Mouse (Mus musculus): ENCODE results near the gene Mast4. TPM values are rescaled to one million over a fixed set of nuclear protein-coding genes. Genes with fewer than 3 reads are reported as not detected.

Mast4 gene
- total and polyA plus RNA-seq, 3 experiments: 2.7 to 7.0 TPM; not detected in 1

DNA sequence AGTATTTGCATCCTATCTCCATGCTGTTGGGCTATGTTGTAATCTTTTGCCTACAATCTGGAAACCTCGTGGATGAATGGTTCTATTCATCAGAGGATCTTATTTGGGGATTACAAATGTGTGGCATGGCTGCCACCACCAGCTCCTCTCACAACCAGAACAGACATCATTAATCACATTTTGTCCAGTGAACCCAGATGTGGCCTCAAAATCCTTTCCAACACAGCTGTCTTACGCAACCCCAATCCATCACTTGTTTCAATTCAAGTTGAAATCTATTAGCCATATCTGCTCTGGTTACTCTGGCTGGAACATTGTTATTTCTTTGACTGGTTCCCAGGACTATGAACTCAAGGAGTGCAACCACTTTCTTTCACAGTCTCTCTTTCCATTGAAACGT is 20.4 kb upstream of the Mast4 start:
- no peak overlapping the region for H3K27ac ChIP-seq (ENCODE audit: control insufficient read depth, low read depth, low read length)
- H3K9me3 ChIP-seq (replicated peaks; ENCODE audit: insufficient read depth, low read length): no peaks in the 10 kb centered on the region
- H3K27me3 ChIP-seq (ENCODE audit: control insufficient read depth in 1 of 2, insufficient read depth in 2 of 2, low read length in 2 of 2): no peaks in the 10 kb centered on the region
- no peak overlapping the region for H3K4me3 ChIP-seq (ENCODE audit: control insufficient read depth in 1 of 2, insufficient read depth in 1 of 2, low read depth in 2 of 2, low read length in 2 of 2)
- no peaks in the 10 kb centered on the region for H3K79me2 ChIP-seq (ENCODE audit: control insufficient read depth, insufficient read depth, low read length, poor library complexity)
- no peak overlapping the region for H3K9ac ChIP-seq (ENCODE audit: control insufficient read depth, low read depth, low read length, poor library complexity, severe bottlenecking)
- no peak for DNase-seq (ENCODE audit: low read depth, low spot score)
- no peaks in the 10 kb centered on the region for H3K36me3 ChIP-seq (ENCODE audit: control insufficient read depth in 1 of 2, insufficient read depth in 2 of 2, low read length in 2 of 2)
- TF ChIP-seq GABPA (IDR thresholded peaks at IDR 0.05; ENCODE audit: low read depth, low read length) (no peak), UBTF (IDR thresholded peaks at IDR 0.05; ENCODE audit: borderline replicate concordance, insufficient read depth, low read depth, low read length) (no peak), USF1 (IDR thresholded peaks at IDR 0.05; ENCODE audit: low read depth, low read length) (no peak), NELFE (IDR thresholded peaks at IDR 0.05; ENCODE audit: low read depth, low read length) (no peak), CHD1 (IDR thresholded peaks at IDR 0.05; ENCODE audit: low read depth, low read length) (no peak), RCOR1 (IDR thresholded peaks at IDR 0.05; ENCODE audit: low read depth, low read length) (no peak), MAZ (IDR thresholded peaks at IDR 0.05; ENCODE audit: low read depth, low read length) (no peak), MEF2A (IDR thresholded peaks at IDR 0.05; ENCODE audit: extremely low read depth, insufficient replicate concordance, low read depth, low read length, poor library complexity, severe bottlenecking) (no peak), MAX (IDR thresholded peaks at IDR 0.05; ENCODE audit: low read length) (no peak), MYB (IDR thresholded peaks at IDR 0.05; ENCODE audit: low read depth, low read length) (no peak), ZNF384 (IDR thresholded peaks at IDR 0.05; ENCODE audit: low read depth, low read length) (no peak), POLR2AphosphoS2 (IDR thresholded peaks at IDR 0.05; ENCODE audit: low read length) (no peak), CTCF (IDR thresholded peaks at IDR 0.05 in 2 of 3, conservative IDR thresholded peaks at IDR 0.05 in 1 of 3; ENCODE audit: control insufficient read depth in 1 of 3, insufficient read depth in 1 of 3, low read depth in 2 of 3, low read length in 3 of 3, poor library complexity in 1 of 3, severe bottlenecking in 1 of 3) (no peak), EP300 (IDR thresholded peaks at IDR 0.05; ENCODE audit: low read depth in 1 of 2, low read length in 2 of 2) (no peak), SIN3A (IDR thresholded peaks at IDR 0.05; ENCODE audit: low read length) (no peak), MYC (IDR thresholded peaks at IDR 0.05; ENCODE audit: low read depth, low read length) (no peak), POLR2A (IDR thresholded peaks at IDR 0.05; ENCODE audit: control insufficient read depth in 1 of 2, insufficient read depth in 1 of 2, low read depth in 1 of 2, low read length in 2 of 2, poor library complexity in 1 of 2) (no peak)
- H3K4me1 ChIP-seq (ENCODE audit: control insufficient read depth in 1 of 2, insufficient read depth in 2 of 2, low read length in 2 of 2): no peaks in the 10 kb centered on the region

DNA sequence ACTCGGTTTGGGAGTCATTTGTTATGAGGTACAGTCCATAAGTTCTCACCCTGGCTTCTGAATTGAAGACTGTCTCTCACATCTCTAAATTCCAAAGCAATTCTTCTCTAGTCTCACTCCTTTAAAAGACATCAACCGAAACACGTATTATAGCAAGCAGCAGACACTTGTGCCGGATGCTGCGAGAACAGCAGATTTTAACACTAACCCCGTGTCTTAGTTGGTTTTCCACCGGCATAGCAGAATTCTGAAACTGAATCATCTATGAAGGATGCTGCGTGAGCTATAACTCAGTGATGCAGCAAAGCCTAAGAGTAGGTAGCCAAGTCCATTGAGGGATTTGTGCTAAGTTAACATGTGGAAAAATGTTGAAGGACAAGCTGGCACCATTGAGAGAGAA is 10.5 kb upstream of the Mast4 start:
- Histone ChIP-seq H3K4me1 (ENCODE audit: control insufficient read depth in 1 of 2, insufficient read depth in 2 of 2, low read length in 2 of 2) (no peaks in the 10 kb centered on the region), H3K27me3 (ENCODE audit: control insufficient read depth in 1 of 2, insufficient read depth in 2 of 2, low read length in 2 of 2) (no peaks in the 10 kb centered on the region), H3K27ac (ENCODE audit: control insufficient read depth, low read depth, low read length) (no peak overlapping the region), H3K36me3 (ENCODE audit: control insufficient read depth in 1 of 2, insufficient read depth in 2 of 2, low read length in 2 of 2) (no peaks in the 10 kb centered on the region), H3K79me2 (ENCODE audit: control insufficient read depth, insufficient read depth, low read length, poor library complexity) (no peaks in the 10 kb centered on the region), H3K4me3 (ENCODE audit: control insufficient read depth in 1 of 2, insufficient read depth in 1 of 2, low read depth in 2 of 2, low read length in 2 of 2) (no peak overlapping the region), H3K9ac (ENCODE audit: control insufficient read depth, low read depth, low read length, poor library complexity, severe bottlenecking) (no peak overlapping the region), H3K9me3 (replicated peaks; ENCODE audit: insufficient read depth, low read length) (no peaks in the 10 kb centered on the region)
- no peak for TF ChIP-seq ELF1 (IDR thresholded peaks at IDR 0.05; ENCODE audit: low read depth, low read length)
- no peak for TF ChIP-seq USF2 (IDR thresholded peaks at IDR 0.05; ENCODE audit: borderline replicate concordance in 1 of 2, insufficient read depth in 1 of 2, low read depth in 1 of 2, low read length in 2 of 2)
- TF ChIP-seq EP300 (IDR thresholded peaks at IDR 0.05; ENCODE audit: low read depth in 1 of 2, low read length in 2 of 2): no peak
- TF ChIP-seq CHD2 (IDR thresholded peaks at IDR 0.05; ENCODE audit: low read length): no peak
- no peak for TF ChIP-seq MAFK (IDR thresholded peaks at IDR 0.05; ENCODE audit: borderline replicate concordance, low read depth, low read length)
- no peak for TF ChIP-seq ZKSCAN1 (IDR thresholded peaks at IDR 0.05; ENCODE audit: low read depth, low read length)
- no peak for TF ChIP-seq USF1 (IDR thresholded peaks at IDR 0.05; ENCODE audit: low read depth, low read length)
- no peak for TF ChIP-seq MYB (IDR thresholded peaks at IDR 0.05; ENCODE audit: low read depth, low read length)
- TF ChIP-seq MXI1 (IDR thresholded peaks at IDR 0.05; ENCODE audit: low read depth, low read length): no peak
- no peak for TF ChIP-seq ZMIZ1 (IDR thresholded peaks at IDR 0.05; ENCODE audit: low read depth, low read length)
- no peak for TF ChIP-seq POLR2A (IDR thresholded peaks at IDR 0.05; ENCODE audit: control insufficient read depth in 1 of 2, insufficient read depth in 1 of 2, low read depth in 1 of 2, low read length in 2 of 2, poor library complexity in 1 of 2)
- TF ChIP-seq CHD1 (IDR thresholded peaks at IDR 0.05; ENCODE audit: low read depth, low read length): no peak
- TF ChIP-seq GABPA (IDR thresholded peaks at IDR 0.05; ENCODE audit: low read depth, low read length): no peak
- TF ChIP-seq MAX (IDR thresholded peaks at IDR 0.05; ENCODE audit: low read length): no peak
- no peak for TF ChIP-seq RCOR1 (IDR thresholded peaks at IDR 0.05; ENCODE audit: low read depth, low read length)
- TF ChIP-seq NRF1 (IDR thresholded peaks at IDR 0.05; ENCODE audit: insufficient read depth, low read depth, low read length, poor library complexity, severe bottlenecking): no peak
- no peak for TF ChIP-seq KAT2A (conservative IDR thresholded peaks at IDR 0.05; ENCODE audit: low read depth, low read length)
- TF ChIP-seq TBP (IDR thresholded peaks at IDR 0.05; ENCODE audit: low read depth, low read length): no peak
- TF ChIP-seq JUND (IDR thresholded peaks at IDR 0.05; ENCODE audit: low read depth, low read length): no peak
- DNase-seq (ENCODE audit: low read depth, low spot score): no peak

Data from MEL (cell line).